Mouse (Mus musculus): ENCODE results near the gene Epha7.
A peak's percentile ranks its signal among the peaks of the same experiment; 100 is the strongest.

Gene Epha7

DNA sequence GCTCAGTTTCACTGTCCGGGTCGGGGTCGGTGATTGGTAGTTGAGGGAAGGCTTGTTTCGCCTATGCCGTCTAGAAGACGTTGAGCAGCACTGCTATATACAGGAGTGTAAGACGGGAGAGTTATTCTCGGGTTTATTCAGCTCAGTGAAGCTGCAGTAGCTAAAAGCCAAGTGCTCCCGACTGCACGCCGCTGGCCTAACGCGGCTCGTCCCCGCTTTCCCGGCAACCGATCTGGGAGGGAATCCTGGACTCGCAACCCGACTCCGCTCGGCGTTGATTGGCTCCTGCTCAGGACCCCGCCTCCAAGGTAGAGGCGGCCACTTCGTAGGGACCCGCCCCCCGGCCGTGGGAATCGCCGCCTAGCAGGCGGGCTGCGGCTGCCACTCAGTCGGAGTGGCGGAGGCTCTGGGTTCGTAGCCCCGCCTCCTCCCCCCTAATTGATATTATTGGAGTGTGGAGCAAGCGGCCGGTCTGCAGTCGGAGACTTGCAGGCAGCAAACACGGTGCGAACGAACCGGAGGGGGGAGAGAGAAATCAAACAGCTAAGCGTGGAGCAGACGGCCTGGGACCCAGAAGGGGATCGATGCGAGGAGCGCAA, at the start of gene Epha7:
Gene Epha7, plus strand, starts transcription at position 441 of the 599 bp plus-strand sequence.
- DNase-seq: peak; percentile 96

DNA sequence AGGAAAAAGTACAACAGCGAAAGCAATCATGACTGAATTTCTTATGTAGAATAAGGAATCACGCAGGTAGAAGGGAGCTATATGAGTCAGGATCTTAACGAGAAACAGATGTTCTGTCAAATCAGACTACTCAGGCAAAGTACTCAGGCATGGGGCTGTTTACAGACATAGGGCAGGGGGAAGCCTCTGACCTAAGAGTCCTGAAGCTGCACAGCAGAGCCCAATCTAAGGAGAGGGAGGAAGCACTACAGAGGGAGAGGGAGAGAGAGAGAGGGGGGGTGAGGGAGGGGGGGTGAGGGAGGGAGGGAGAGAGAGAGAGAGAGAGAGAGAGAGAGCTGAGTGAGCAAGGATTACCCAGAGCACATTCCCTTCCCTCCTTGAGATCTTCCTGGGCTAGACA, 29.0 kb upstream of the Epha7 start:
- no peak for DNase-seq

DNA sequence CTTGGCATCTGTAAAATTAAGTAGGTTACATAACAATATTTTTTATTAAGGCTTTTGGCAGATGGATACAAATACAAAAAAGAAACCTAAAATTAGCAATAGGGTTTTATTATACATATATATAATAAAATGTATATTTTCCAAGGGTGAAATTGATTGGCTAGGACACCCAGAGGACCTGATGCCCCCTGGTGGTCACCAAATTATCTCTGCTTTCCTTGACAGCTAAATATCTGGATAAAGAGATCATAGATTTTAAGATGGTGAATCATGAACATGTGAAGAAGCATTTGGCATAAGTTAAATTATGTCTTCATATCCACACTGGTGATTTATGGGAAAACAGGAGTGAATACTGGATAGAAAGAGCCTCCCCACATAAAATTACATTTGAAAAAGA, 4.1 kb upstream of the Epha7 start:
- DNase-seq: peak; percentile 11

DNA sequence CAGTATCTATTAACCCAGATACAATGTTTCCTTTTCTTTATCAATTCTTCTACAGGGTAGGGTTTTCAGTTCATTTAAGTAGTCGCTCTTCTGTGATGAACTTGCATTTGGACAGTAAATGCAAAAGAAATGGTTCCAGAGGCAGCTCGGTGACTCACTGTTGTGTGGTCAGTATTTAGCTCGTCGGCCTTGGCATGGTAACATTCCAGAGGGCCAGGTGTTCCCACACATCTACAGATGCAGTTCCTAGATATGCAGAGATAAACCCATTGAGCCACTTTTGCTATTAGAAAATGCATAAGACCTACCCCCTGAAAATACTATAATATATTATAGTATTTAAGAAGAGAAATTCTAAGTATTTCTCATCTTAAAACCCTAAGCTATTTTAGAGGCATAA, 3.2 kb upstream of the Epha7 start:
- DNase-seq: no peak

DNA sequence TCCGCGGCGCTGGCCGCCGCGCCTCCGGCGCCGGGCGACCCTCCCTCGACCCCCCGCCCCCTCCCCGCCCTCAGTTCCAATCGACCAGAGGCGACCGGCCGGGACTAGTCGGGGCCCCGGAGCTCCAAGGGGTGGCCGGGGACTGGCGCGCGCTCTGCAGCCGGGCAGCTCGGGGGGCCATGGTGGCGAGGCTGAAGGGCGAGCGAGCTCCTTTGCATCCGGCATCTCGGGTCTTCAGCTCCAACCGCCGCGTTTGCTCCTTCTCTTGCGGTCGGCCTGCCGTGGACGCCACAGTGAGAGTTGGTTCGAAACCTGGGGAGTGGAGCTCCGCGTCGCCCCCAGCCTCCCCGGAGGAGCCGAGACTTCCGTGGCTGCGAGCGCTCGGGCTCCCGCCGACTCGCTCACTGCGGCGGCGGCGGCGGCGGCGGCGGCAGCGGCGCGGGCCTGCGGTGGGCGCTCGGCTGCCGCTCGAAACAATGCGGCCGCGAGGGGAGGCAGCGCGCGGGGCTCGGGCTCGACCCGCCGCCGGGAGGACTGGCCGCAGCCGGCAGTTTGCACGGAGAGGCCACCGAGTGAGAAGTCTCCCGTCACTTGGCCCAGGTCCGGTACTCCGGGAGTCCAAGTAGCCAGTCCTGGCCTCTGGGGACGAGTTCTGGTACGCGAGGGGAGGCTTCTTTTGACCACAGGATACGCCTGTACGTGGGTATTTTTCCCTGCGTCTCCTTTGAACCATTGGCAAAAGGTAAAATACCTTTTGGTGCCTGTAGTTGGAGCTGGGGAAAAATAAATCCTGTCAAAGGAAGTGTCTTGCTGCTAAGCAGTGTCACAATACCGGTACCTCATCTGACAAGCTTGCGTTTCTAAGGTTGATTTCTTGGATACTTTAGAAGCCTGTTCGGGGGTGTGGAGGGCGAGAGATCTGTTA, 882 bp downstream of the Epha7 start:
- peak; percentile 12 for DNase-seq

DNA sequence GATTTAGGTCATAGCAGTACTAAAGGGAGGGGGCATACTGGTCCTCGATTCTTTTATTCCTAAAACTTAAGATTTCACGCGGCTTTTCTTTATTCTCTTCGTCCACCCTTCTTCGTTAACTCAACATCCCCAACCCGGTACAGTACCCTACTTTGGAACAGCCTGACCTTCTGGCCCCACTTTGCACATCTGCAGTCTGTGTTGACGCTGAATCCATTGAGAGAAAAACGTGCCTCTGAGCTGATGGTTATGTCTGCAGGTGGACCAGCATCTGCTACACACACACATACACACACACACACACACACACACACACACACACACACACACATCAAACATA, 1.5 kb downstream of the Epha7 start:
- no peak for DNase-seq

DNA sequence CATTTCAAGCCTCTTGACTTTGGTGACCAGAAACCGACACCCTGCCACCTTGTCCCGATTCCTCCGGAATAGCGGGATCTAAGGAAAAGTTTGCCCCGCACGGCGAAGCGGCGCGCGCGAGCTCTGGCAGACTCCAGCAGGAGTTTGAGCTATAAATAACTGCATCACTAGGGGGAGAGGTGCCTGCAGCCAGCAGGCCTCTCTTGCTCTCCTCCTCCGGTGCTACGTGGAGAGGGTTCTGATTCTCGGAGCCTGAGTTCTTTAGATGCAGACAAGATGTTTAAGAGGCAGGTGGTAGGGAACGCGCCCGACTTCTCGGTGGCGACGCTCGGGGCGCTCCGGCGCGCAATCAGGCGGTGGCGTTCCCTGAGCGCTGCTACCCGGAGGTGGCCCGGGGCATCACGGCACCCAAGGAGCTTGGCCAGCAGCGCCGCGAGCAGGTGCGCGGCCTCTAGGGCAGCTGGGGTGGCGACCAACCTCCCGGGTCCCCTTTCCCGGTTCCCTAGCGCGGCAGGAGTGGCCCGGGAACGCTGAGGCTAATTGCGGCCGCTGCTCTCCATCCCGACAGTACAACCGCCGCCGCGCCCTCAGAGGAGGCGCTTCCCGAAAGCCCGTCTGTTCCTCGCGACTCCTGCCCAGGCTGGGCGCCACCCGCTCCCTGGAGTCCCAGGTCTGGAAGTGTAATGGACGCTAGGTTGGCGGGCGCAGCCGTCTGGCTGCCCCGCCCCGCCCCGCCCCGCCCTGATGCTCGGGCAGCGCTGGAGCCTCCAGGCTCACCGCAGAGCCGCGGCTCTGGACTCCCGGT, 2.1 kb downstream of the Epha7 start:
- peak; percentile 33 for DNase-seq

DNA sequence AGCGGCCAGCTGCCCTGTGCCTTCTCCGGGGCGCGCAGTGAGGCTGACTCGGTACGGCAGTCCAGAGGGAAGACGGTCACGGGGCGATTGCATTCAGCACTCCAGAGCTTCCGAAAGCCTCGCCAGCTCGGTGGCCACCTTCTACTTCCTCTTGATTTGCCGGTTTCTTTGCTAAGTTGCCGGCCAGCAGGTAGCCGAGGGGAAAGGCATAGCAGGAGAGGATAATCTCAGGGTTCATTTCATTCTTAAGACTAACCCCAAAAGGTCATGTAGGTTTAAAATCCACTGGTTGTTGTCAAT, 2.6 kb downstream of the Epha7 start:
- DNase-seq: peak; percentile 7

DNA sequence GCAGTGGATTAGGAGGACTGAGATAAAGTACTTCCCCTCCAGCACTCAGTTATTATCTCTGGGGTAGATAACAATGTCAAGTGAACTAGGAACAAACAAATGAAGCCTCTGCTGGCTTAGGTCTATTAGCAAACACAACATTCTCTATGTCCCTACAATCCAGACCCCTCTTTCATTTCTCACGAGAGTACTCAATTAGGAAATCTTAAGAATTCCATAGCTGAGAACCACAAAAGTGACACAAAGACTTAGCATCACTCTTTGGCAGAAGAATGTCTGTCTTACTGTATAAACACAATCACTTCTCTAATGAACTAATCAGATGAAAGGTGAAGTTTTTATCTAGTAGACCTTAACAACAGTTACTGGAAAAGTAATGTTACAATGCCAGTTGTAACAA, 10.7 kb downstream of the Epha7 start:
- DNase-seq: no peak

DNA sequence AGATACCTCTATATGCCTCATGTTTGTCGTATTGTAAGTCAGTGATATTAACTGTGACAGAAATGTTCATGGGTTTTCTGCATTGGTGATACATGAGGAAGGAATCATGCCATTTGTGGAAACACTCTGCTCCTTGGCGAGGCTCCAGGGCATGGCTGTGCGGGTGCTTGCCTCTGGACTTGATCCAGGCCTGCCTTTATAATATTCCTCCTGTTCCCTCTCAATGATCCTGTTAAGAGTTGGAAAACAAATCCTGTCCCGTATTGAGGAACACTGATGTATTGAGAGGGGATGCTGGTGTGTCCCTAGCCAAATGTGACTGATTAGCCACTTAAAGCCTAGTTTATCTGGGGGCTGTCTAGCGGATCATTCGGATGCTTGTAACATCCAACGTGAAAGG, 11.7 kb downstream of the Epha7 start:
- no peak for DNase-seq

DNA sequence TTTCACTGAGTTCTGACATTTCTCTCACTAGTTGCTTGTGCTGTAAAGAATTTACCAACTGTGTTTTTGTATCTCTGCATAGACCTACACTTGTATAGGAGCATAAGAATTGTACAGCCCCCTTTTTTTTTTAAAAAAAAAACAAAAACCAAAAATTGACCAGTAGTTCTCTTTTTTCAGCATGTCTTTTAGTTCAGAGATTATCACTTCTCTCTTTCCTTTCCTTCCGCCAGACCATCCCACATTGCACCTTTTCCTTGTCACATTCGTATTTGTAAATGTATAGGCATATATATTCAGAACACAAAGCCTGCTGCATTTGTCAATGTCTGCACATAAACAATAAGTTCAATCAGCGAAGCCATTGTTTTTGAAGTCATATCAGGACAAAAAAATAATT, 24.7 kb downstream of the Epha7 start:
- DNase-seq: no peak

DNA sequence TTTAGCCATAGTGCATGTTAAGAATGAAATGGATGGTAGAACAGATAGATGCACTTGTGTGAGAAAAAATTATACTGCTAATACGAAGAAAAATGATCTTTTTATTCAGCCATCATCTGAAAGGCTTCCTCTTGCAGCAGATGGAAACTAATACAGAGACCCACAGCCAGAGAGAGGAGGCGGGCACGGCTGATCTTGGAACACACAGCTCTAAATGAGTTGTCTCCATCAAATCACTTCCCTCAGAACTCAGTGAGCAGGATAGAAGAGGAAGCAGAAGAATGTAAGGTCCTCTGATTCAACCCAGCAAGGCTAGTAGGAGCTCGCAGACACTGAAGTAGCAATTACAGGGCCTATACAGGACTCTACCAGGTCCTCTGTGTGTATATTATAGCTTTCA, 33.4 kb downstream of the Epha7 start:
- peak; percentile 31 for DNase-seq

DNA sequence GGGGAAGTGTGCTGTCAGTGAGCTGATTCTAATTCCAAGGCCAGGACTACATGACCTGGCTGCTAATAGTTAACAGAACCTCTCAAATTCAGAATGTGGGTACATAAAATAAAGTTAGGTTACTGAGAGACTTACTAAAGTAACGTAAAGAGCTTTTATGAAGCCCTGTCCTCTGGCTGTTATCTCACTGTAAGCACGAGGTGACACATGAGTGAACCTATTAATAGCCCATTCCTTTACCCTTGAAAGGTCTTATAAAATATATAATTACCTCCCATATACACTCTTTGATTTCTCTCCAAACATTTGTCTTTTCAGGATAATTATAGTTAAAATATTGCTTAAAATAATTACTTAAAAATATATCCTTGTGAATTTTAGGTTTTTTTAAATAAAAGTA, 37.5 kb downstream of the Epha7 start:
- no peak for DNase-seq

DNA sequence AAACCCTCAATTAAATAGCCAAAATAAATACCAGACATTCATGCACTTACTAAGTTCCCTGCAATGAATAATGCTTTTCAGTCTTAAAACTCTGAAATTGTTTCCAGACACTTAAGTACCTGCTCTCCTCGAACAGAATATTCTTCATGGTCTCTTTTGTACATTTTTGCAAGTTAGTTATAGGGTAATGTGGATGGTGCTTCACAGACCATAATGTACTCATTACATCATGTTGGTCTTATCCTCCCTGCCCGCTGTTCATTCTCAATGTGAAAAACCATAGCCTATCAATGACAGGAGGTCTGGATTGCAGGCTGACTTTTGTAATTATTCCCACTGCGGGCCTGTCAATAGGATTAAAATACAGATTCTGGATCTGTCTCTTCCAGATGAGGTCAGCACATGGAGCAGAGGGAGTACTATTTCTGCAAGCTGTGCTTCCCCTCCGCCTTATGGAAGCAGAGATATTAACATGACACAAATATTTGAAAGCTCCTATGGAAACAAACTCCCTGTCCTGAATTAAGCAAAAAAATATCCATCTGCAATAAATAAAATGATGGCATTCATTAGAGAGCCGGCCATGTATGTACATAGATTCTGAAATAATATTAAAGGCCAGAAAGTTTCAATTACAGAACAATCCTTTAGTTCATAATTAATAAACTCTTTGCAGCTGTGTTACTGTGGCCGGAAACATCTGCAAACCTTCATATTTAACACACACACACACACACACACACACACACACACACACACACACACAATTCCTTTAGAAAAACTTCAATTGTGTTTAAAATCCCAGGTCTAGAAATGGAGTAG, 50.1 kb downstream of the Epha7 start:
- peak; percentile 28 for DNase-seq

DNA sequence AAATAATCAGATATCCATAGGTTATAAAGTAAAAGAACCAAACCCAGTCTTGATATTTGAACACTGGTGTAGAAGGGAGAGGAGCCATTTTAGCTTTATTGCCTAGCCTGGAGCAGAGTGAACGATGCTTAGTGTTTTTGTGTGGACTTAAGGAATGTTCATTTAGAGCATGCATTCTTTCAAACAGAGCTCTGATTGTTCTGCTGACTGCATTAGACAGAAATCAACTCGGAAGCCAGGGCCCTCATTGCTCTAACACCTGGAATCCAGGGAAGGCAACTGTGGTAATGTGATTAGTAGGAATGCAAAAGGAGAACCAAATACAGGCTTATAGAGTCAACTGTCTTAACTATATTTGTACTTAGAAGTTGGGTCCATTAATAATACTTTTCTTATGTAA, 53.5 kb downstream of the Epha7 start:
- DNase-seq: no peak

DNA sequence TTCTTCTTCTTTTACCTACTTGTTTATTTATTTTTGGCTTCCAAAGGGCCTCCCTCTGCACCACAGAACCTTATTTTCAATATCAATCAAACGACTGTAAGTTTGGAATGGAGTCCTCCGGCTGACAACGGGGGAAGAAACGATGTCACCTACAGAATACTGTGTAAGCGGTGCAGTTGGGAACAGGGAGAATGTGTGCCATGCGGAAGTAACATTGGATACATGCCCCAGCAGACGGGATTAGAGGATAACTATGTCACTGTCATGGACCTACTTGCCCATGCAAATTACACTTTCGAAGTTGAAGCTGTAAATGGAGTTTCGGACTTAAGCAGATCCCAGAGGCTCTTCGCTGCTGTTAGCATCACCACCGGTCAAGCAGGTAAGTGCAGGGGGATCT, 58.7 kb downstream of the Epha7 start:
- DNase-seq: no peak

DNA sequence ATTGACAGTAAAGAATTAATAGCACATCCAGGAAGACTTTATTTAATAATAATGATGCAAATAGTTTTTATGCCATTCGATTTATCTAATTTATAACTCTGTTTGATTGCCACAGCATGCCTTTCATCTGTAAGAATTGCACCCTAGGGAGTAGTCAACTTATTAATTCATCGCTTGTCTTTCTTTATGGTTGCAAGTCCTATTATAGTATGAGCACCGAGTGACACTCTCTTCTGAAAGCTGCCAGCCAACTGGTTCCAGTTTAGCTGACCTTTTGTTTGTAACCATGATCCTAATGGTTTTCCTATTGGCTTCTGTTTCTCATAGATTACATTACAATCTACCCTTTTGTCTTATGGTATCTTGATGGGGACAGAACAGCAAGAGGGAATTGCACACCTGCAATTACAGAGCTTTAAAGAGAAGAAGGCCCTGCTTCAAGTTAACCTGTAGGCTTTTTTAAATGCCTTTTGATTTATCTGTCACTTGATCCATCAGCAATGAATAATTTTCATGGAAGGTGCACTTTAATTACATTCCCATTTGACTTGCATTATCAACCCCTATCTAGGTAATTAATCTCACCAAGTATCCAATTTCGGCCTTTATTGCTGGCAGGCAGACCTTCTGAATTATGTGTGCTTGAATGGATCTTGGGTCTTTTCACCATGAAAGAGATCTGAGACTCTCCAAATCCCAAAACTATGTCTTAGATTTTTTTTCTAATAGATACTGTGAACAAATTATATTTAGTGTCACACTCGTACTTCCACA, 68.5 kb downstream of the Epha7 start:
- DNase-seq: no peak

DNA sequence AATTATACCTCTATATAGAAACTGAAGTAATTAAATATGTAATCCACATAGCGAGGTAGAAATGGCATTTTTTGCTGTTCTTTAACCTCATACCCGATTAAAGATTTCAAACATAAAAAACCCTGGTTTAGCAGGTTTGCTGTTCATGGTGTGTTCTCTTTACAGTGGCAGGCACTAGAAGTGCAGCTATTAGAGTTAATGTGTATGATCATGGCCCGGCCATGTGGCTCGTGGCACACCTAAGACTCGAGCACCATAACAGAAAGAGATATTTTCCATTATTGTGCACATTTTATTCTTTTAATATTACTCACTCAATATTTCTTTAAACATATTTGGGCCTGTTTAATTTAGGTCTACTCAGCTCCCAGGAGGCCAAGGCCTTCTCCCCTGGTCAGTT, 76.7 kb downstream of the Epha7 start:
- no peak for DNase-seq

DNA sequence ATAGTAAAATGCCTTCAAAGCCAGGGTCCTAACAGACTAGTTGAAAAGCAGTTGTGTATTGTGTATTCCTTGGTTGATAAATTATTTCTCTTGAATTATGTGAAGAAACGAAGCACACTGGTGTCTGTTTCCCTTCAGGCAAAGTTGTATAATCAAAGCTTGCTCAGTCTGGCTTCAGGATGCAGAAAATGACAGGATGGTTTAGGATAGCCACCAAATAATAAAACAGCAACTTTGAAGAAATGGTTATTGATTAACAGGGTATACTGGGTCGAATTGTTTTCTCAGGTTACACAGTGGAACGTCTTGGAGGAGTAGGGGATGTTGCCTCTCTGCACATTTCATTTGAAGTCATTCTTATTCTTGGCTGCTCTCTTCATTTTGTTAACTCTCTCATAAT, 77.2 kb downstream of the Epha7 start:
- no peak for DNase-seq

DNA sequence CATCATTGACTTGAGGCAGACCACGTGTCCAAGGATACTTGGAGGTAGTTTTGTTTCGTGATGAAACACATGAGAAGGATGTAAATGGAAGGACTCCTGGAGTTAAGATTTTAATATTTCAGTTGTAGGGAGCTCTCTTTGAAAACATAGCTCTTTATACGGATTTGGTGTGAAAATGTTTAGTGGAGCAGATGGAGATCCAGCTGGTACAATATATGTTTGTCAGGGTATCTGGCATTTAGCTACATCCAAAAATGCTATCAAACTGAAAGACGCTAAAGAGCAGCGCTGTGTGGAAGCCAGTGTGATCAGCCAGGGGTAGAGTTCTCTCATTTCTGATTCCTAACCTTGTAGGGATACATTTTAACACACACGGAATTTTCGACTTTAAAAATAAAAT, 82.5 kb downstream of the Epha7 start:
- DNase-seq: peak; percentile 78

DNA sequence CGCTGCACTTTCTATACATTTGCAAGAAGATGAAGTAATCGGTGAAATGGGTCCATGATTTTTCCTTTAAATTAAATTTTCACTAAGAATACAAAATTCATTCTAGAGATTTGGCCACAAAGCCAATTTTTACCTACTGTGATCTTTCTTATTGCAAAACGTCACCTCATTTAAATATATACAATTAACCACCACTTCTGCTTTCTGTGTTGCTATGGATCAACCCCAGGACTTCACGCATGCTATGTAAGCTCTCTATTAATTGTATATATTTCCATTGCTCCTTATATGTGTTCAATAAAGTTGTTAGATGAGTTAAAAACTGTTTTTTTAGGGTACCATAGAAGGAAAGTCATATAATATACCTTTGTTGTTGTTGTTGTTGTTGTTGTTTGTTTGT, 86.4 kb downstream of the Epha7 start:
- DNase-seq: no peak

DNA sequence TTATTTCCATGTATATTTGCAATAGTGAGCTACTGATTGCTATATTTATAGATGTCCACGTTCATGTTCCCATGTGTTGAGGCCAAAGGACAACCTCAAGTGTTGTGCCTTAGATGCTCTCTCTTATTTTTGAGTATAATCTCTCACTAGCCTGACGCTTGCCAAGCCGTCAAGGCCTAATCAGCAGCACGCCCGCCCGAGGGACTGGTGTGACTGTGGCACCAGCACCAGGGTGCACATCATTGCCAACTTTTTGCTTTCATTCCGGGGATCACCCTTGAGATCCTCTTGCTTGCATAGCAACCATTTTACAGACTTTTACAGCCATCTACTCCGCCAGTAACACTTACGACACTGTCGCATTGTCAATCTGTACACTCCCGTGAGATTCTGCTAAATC, 86.9 kb downstream of the Epha7 start:
- no peak for DNase-seq
